Mouse (Mus musculus): ENCODE measurements at regions not wholly inside any gene's neighbourhood (a gene's known extent, or its start where the extent isn't known, plus 50 kb on each side); places are given as distances from the start of the nearest gene placed in this dataset.
A peak's percentile ranks its signal among the peaks of the same experiment; 100 is the strongest.

DNA sequence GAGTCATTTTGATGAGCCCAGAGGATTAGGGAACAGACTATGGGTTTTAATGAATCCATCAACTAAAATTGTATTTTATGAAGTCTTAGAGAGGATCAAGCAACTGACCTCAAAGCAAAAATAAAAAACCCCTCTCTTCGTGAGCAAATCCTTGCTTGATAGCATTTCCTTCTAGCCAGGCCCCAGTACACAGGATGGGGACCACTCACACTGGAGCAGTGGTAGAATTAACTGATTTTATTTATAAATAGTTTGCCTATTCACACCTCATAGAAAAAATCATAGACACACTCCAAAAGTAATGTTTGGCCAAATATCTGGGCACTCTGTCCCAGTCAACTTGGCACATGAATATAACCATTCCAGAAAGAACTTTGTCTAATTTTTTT is 649.0 kb upstream of the Cited2 start:
- no peak for ATAC-seq (ENCODE audit: insufficient number of reproducible peaks, insufficient read depth, low FRiP score, low read depth)
- no peaks in the 10 kb centered on the region for H3K36me3 ChIP-seq (ENCODE audit: control insufficient read depth, insufficient read depth, low read length)
- no peak overlapping the region for H3K9ac ChIP-seq (replicated peaks; ENCODE audit: low read depth, low read length)

DNA sequence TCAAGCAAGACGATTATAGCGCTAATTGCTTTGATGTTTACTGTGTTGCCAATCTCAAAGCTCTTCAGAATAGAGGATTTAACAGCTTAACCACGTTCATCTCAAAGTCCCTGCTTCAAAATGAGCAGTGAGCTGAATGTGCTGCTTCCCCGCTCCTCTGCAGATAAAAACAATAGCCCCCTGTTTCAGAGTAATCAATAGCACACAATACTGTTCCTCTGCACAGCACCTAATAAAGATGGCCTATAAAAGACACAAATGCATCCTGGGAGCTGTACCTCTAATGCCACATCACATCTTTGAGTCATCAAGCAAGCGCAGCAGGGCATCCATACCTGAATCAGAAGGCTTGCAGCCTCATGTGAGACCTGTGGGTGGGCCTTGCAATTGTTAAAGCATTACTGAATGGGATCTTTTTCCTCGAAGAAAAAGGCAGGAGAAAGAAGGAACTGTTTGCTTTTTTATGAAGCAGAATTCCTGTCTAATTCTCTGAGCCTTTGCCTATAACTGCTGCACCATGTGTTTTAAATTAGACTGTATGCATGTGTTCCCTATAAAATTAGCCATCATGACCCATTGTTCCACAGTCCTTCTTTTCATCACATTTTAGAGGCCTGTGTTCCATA is 648.5 kb upstream of the Cited2 start:
- Histone ChIP-seq H3K9me3 (ENCODE audit: control insufficient read depth, low read depth, low read length) (no peaks in the 10 kb centered on the region), H3K4me2 (replicated peaks; ENCODE audit: low read depth, low read length) (no peak overlapping the region), H3K36me3 (ENCODE audit: control insufficient read depth, insufficient read depth, low read length) (no peaks in the 10 kb centered on the region), H3K4me3 (ENCODE audit: low read depth, low read length) (no peak overlapping the region), H3K4me1 (ENCODE audit: control insufficient read depth, insufficient read depth, low read length) (peaks cover 4% of the 10 kb centered on the region; the same call in 1 of the 2 replicates), H3K27ac (ENCODE audit: low read length) (no peak overlapping the region), H3K27me3 (ENCODE audit: control insufficient read depth, insufficient read depth, low read length) (no peaks in the 10 kb centered on the region), H3K9ac (replicated peaks; ENCODE audit: low read depth, low read length) (no peak overlapping the region)
- WGBS, result 64% methylated on average over 6 of the region's 6 CpGs
- no peak for ATAC-seq (ENCODE audit: insufficient number of reproducible peaks, insufficient read depth, low FRiP score, low read depth)

More for the DNA sequence above, 649.0 kb upstream of the Cited2 start:
- 63% methylated on average over 1 of the region's 1 CpGs for WGBS
- no peak overlapping the region for H3K27ac ChIP-seq (ENCODE audit: low read length)
- peaks cover 4% of the 10 kb centered on the region; the same call in 1 of the 2 replicates for H3K4me1 ChIP-seq (ENCODE audit: control insufficient read depth, insufficient read depth, low read length)
- H3K9me3 ChIP-seq (ENCODE audit: control insufficient read depth, low read depth, low read length), result no peaks in the 10 kb centered on the region
- H3K4me3 ChIP-seq (ENCODE audit: low read depth, low read length), result no peak overlapping the region
- no peaks in the 10 kb centered on the region for H3K27me3 ChIP-seq (ENCODE audit: control insufficient read depth, insufficient read depth, low read length)
- H3K4me2 ChIP-seq (replicated peaks; ENCODE audit: low read depth, low read length), result no peak overlapping the region

DNA sequence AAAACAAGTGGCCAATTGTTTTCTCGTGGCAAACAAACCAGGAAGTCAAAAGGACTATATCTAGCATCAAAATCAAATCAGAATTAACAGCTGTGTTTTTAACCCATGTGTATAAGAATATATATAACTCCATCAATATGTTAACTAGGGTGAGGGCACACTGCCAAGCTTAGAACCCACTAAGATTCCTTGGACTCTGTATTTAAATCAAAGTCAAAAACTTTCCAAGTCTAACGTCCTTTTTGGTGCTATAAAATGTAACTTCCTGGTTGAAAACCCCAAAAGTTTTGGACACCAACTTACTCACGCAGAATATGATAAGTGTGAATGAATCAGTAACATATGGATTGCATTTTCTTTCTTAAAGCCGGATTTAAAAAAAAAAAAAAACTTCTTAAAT is 647.9 kb upstream of the Cited2 start:
- no peak for ATAC-seq (ENCODE audit: insufficient number of reproducible peaks, insufficient read depth, low FRiP score, low read depth)
- H3K9me3 ChIP-seq (ENCODE audit: control insufficient read depth, low read depth, low read length), result no peaks in the 10 kb centered on the region
- peaks cover 4% of the 10 kb centered on the region; the same call in 1 of the 2 replicates for H3K4me1 ChIP-seq (ENCODE audit: control insufficient read depth, insufficient read depth, low read length)
- H3K27ac ChIP-seq (ENCODE audit: low read length), result no peak overlapping the region
- H3K4me3 ChIP-seq (ENCODE audit: low read depth, low read length), result no peak overlapping the region
- no peak overlapping the region for H3K9ac ChIP-seq (replicated peaks; ENCODE audit: low read depth, low read length)
- 51% methylated on average over 4 of the region's 4 CpGs for WGBS
- H3K27me3 ChIP-seq (ENCODE audit: control insufficient read depth, insufficient read depth, low read length), result no peaks in the 10 kb centered on the region
- H3K36me3 ChIP-seq (ENCODE audit: control insufficient read depth, insufficient read depth, low read length), result no peaks in the 10 kb centered on the region
- H3K4me2 ChIP-seq (replicated peaks; ENCODE audit: low read depth, low read length), result no peak overlapping the region

DNA sequence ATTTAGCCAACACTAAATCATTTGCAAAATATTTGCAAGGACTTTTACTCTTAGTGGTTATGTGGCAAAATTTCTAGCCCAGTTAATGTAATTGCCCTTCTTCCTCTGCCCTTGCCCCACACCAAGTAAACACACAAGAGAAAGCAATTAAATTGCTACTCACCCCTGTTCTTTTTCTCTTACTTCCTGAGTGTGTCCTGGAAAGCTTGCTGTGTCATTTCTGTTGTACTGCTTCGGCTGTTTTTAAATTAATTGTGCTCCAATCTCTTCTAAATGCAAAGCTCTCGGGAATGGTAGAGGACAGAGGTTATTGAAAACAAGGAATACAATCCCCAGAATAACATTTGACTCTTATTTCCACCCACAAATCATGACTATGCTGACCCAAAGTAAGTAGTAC is 647.4 kb upstream of the Cited2 start:
- no peak for ATAC-seq (ENCODE audit: insufficient number of reproducible peaks, insufficient read depth, low FRiP score, low read depth)

DNA sequence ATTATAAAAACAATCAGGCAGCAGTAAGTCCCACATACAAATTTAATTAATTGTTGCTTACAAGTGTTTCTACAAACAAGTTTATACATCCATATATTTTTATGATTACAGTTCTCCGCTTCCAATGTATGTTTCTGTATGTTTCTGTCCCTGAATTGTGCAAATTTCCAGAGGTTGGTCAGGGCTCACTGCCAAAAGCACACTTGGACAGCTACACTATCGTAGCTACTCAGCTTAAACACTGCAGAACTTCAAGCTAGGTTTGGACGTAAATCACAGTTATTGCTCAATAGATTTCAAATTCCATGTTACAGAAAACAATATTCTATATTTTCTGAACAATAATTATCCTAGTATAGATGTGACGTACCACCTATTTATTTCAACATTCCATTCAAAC is 646.8 kb upstream of the Cited2 start:
- H3K36me3 ChIP-seq (ENCODE audit: control insufficient read depth, insufficient read depth, low read length), result no peaks in the 10 kb centered on the region
- peaks cover 4% of the 10 kb centered on the region; the same call in 1 of the 2 replicates for H3K4me1 ChIP-seq (ENCODE audit: control insufficient read depth, insufficient read depth, low read length)
- no peak overlapping the region for H3K4me2 ChIP-seq (replicated peaks; ENCODE audit: low read depth, low read length)
- no peak overlapping the region for H3K4me3 ChIP-seq (ENCODE audit: low read depth, low read length)
- no peak for ATAC-seq (ENCODE audit: insufficient number of reproducible peaks, insufficient read depth, low FRiP score, low read depth)
- WGBS, result 40% methylated on average over 4 of the region's 4 CpGs
- H3K27ac ChIP-seq (ENCODE audit: low read length), result no peak overlapping the region
- no peak overlapping the region for H3K9ac ChIP-seq (replicated peaks; ENCODE audit: low read depth, low read length)
- no peaks in the 10 kb centered on the region for H3K9me3 ChIP-seq (ENCODE audit: control insufficient read depth, low read depth, low read length)
- no peaks in the 10 kb centered on the region for H3K27me3 ChIP-seq (ENCODE audit: control insufficient read depth, insufficient read depth, low read length)

More for the DNA sequence above, 647.4 kb upstream of the Cited2 start:
- Histone ChIP-seq H3K27ac (ENCODE audit: low read length) (no peak overlapping the region), H3K4me1 (ENCODE audit: control insufficient read depth, insufficient read depth, low read length) (peaks cover 4% of the 10 kb centered on the region; the same call in 1 of the 2 replicates), H3K4me3 (ENCODE audit: low read depth, low read length) (no peak overlapping the region), H3K9me3 (ENCODE audit: control insufficient read depth, low read depth, low read length) (no peaks in the 10 kb centered on the region), H3K27me3 (ENCODE audit: control insufficient read depth, insufficient read depth, low read length) (no peaks in the 10 kb centered on the region), H3K4me2 (replicated peaks; ENCODE audit: low read depth, low read length) (no peak overlapping the region), H3K36me3 (ENCODE audit: control insufficient read depth, insufficient read depth, low read length) (no peaks in the 10 kb centered on the region), H3K9ac (replicated peaks; ENCODE audit: low read depth, low read length) (no peak overlapping the region)
- 26% methylated on average over 2 of the region's 2 CpGs for WGBS

DNA sequence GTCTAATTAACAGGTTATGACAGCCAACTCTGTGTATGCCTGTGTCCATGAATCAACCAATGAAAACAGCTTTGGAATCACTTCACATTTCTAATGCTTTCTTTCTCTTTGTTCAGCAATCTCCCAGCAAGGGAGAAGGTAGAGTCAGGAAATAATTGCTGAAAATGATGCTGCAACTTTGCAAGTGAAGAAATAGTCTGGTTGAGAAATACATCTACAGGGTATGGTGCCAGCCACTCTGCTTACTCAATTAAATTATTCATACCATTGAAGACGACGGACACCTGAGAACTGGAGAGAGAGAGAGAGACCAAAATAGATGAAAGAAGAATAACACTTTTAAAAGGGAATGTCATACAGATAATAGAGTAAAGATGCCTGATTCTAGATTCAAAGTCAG is 645.4 kb upstream of the Cited2 start:
- Histone ChIP-seq H3K4me2 (replicated peaks; ENCODE audit: low read depth, low read length) (no peak overlapping the region), H3K36me3 (ENCODE audit: control insufficient read depth, insufficient read depth, low read length) (no peaks in the 10 kb centered on the region), H3K27ac (ENCODE audit: low read length) (no peak overlapping the region), H3K9me3 (ENCODE audit: control insufficient read depth, low read depth, low read length) (no peaks in the 10 kb centered on the region), H3K4me1 (ENCODE audit: control insufficient read depth, insufficient read depth, low read length) (peaks cover 4% of the 10 kb centered on the region; the same call in 1 of the 2 replicates), H3K27me3 (ENCODE audit: control insufficient read depth, insufficient read depth, low read length) (no peaks in the 10 kb centered on the region), H3K9ac (replicated peaks; ENCODE audit: low read depth, low read length) (no peak overlapping the region), H3K4me3 (ENCODE audit: low read depth, low read length) (no peak overlapping the region)
- ATAC-seq (ENCODE audit: insufficient number of reproducible peaks, insufficient read depth, low FRiP score, low read depth), result no peak
- 92% methylated on average over 2 of the region's 2 CpGs for WGBS

DNA sequence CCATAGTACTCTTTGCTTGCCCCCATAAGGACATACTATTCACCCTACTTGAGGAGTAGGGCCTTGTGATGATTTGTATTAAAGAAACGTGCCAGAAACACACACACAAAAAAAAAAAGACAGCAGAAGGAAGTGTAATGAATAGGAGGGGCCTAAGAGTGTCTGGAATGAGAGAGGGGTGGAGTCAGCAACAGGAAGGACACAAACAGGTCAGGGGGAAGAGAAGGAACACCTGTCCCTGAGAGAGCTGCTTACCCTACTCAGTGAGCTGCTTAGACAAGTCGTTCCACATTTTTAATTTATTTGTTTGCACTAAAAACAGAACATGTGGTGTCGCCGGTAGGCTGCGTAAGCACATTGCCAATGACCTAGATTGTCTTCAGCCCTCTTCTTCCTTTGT is 642.2 kb upstream of the Cited2 start:
- Histone ChIP-seq H3K27ac (ENCODE audit: low read length) (no peak overlapping the region), H3K4me3 (ENCODE audit: low read depth, low read length) (no peak overlapping the region), H3K36me3 (ENCODE audit: control insufficient read depth, insufficient read depth, low read length) (no peaks in the 10 kb centered on the region), H3K9me3 (ENCODE audit: control insufficient read depth, low read depth, low read length) (no peaks in the 10 kb centered on the region), H3K9ac (replicated peaks; ENCODE audit: low read depth, low read length) (no peak overlapping the region), H3K27me3 (ENCODE audit: control insufficient read depth, insufficient read depth, low read length) (no peaks in the 10 kb centered on the region), H3K4me1 (ENCODE audit: control insufficient read depth, insufficient read depth, low read length) (peaks cover under 1% of the 10 kb centered on the region; the same call in 1 of the 2 replicates), H3K4me2 (replicated peaks; ENCODE audit: low read depth, low read length) (no peak overlapping the region)
- ATAC-seq (ENCODE audit: insufficient number of reproducible peaks, insufficient read depth, low FRiP score, low read depth), result 0 out of 2 replicates have a peak, but pooled peaks have one; percentile 46
- 67% methylated on average over 5 of the region's 5 CpGs for WGBS

DNA sequence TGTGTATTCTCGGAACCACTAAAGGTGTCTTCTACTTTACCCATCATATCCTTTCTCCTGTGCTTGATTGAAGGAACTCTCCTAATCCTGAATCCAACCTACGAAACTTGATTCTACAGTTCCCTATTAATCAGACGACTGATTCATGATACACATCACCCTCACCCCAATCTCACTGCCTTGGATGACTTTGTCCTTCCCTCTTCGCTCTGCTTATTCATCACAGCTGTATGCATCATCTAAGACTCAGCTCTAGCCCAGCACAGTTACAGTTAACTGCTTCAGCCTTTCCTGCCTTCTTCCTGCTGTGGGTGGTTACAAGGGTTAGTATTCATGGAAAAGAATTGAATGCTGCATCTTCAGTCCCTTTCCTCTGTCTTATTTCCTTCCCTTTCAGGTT is 640.1 kb upstream of the Cited2 start:
- Histone ChIP-seq H3K36me3 (ENCODE audit: control insufficient read depth, insufficient read depth, low read length) (no peaks in the 10 kb centered on the region), H3K27ac (ENCODE audit: low read length) (no peak overlapping the region), H3K4me2 (replicated peaks; ENCODE audit: low read depth, low read length) (no peak overlapping the region), H3K4me1 (ENCODE audit: control insufficient read depth, insufficient read depth, low read length) (no peaks in the 10 kb centered on the region), H3K27me3 (ENCODE audit: control insufficient read depth, insufficient read depth, low read length) (no peaks in the 10 kb centered on the region), H3K4me3 (ENCODE audit: low read depth, low read length) (no peak overlapping the region), H3K9me3 (ENCODE audit: control insufficient read depth, low read depth, low read length) (no peaks in the 10 kb centered on the region), H3K9ac (replicated peaks; ENCODE audit: low read depth, low read length) (no peak overlapping the region)
- WGBS, result 85% methylated on average over 4 of the region's 4 CpGs
- ATAC-seq (ENCODE audit: insufficient number of reproducible peaks, insufficient read depth, low FRiP score, low read depth), result no peak

DNA sequence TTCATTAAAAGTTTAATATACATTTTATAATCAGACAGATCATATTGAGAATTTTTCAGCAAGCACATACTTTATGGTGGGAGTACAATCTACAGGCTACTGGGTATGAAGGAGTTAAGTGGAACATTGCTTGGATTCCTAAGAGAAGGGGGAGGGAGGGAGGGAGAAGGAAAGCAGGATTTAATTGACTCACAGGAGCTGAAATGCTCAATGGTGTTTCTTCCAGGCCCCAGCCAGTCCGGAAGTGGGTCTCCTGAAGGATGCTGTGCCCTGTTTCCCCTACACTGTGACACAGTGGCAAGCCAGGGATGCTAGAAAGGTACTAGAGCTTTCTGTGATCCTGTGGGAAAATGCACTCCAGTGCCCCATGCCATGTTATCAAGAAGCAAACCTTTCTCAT is 621.0 kb upstream of the Cited2 start:
- Histone ChIP-seq H3K4me2 (replicated peaks; ENCODE audit: low read depth, low read length) (no peak overlapping the region), H3K4me1 (ENCODE audit: control insufficient read depth, insufficient read depth, low read length) (0 out of 2 replicates have a peak, but pooled peaks cover 9% of the 10 kb centered on the region), H3K36me3 (ENCODE audit: control insufficient read depth, insufficient read depth, low read length) (no peaks in the 10 kb centered on the region), H3K9ac (replicated peaks; ENCODE audit: low read depth, low read length) (no peak overlapping the region), H3K4me3 (ENCODE audit: low read depth, low read length) (no peak overlapping the region), H3K27me3 (ENCODE audit: control insufficient read depth, insufficient read depth, low read length) (no peaks in the 10 kb centered on the region), H3K9me3 (ENCODE audit: control insufficient read depth, low read depth, low read length) (no peaks in the 10 kb centered on the region), H3K27ac (ENCODE audit: low read length) (no peak overlapping the region)
- no peak for ATAC-seq (ENCODE audit: insufficient number of reproducible peaks, insufficient read depth, low FRiP score, low read depth)
- WGBS, result 23% methylated on average over 1 of the region's 1 CpGs

Data from stomach, embryonic 14.5 days (tissue).